Mouse (Mus musculus) MEL (cell line): Measurements from ENCODE around the gene Auts2.

ENCODE experiments used
- BHLHE40 ChIP-seq: IDR thresholded peaks from 2 replicates; pipeline ENCODE4 v1.6.1; 2012; ENCODE audit warnings: low read depth, mild to moderate bottlenecking, inconsistent platforms, low read length, improper control_type of control experiment, borderline replicate concordance
- CHD2 ChIP-seq: IDR thresholded peaks from 2 replicates; pipeline ENCODE4 v1.6.1; 2011; ENCODE audit warnings: low read length, improper control_type of control experiment
- CTCF ChIP-seq, 3 experiments: IDR thresholded peaks in 2 of 3; conservative IDR thresholded peaks in 1 of 3; 2 replicates each; pipeline ENCODE4 v1.5.1; 2011 to 2012; ENCODE audit warnings: low read length in 3 of 3, low read depth in 2 of 3, mild to moderate bottlenecking in 2 of 3, improper control_type of control experiment in 1 of 3, inconsistent platforms in 1 of 3, mixed read lengths in 1 of 3, moderate library complexity in 1 of 3; ENCODE audit not compliant: control insufficient read depth in 1 of 3, insufficient read depth in 1 of 3, poor library complexity in 1 of 3, severe bottlenecking in 1 of 3
- HCFC1 ChIP-seq: IDR thresholded peaks from 2 replicates; pipeline ENCODE4 v1.6.1; 2012; ENCODE audit warnings: low read depth, mild to moderate bottlenecking, inconsistent platforms, low read length, improper control_type of control experiment, moderate library complexity
- JUND ChIP-seq: IDR thresholded peaks from 2 replicates; pipeline ENCODE4 v1.6.1; 2011; ENCODE audit warnings: low read depth, mild to moderate bottlenecking, improper control_type of control experiment, low read length
- MAX ChIP-seq: IDR thresholded peaks from 2 replicates; pipeline ENCODE4 v1.6.1; 2011; ENCODE audit warnings: low read length, improper control_type of control experiment
- MAZ ChIP-seq: IDR thresholded peaks from 2 replicates; pipeline ENCODE4 v1.6.1; 2012; ENCODE audit warnings: low read depth, mild to moderate bottlenecking, inconsistent platforms, low read length, improper control_type of control experiment
- NRF1 ChIP-seq: IDR thresholded peaks from 2 replicates; pipeline ENCODE4 v1.6.1; 2014; ENCODE audit warnings: low read depth, mild to moderate bottlenecking, inconsistent platforms, low read length, improper control_type of control experiment, moderate library complexity; ENCODE audit not compliant: poor library complexity, insufficient read depth, severe bottlenecking
- POLR2AphosphoS2 ChIP-seq: IDR thresholded peaks from 2 replicates; pipeline ENCODE4 v1.6.1; 2011; ENCODE audit warnings: low read length, improper control_type of control experiment
- UBTF ChIP-seq: IDR thresholded peaks from 2 replicates; pipeline ENCODE4 v1.6.1; 2012; ENCODE audit warnings: low read depth, mild to moderate bottlenecking, inconsistent platforms, low read length, improper control_type of control experiment, moderate library complexity, borderline replicate concordance; ENCODE audit not compliant: insufficient read depth
- USF1 ChIP-seq: IDR thresholded peaks from 2 replicates; pipeline ENCODE4 v1.6.1; 2014; ENCODE audit warnings: low read depth, mild to moderate bottlenecking, inconsistent platforms, low read length, improper control_type of control experiment, moderate library complexity
- ZMIZ1 ChIP-seq: IDR thresholded peaks from 2 replicates; pipeline ENCODE4 v1.6.1; 2012; ENCODE audit warnings: low read depth, mild to moderate bottlenecking, inconsistent platforms, low read length, improper control_type of control experiment, moderate library complexity

DNA sequence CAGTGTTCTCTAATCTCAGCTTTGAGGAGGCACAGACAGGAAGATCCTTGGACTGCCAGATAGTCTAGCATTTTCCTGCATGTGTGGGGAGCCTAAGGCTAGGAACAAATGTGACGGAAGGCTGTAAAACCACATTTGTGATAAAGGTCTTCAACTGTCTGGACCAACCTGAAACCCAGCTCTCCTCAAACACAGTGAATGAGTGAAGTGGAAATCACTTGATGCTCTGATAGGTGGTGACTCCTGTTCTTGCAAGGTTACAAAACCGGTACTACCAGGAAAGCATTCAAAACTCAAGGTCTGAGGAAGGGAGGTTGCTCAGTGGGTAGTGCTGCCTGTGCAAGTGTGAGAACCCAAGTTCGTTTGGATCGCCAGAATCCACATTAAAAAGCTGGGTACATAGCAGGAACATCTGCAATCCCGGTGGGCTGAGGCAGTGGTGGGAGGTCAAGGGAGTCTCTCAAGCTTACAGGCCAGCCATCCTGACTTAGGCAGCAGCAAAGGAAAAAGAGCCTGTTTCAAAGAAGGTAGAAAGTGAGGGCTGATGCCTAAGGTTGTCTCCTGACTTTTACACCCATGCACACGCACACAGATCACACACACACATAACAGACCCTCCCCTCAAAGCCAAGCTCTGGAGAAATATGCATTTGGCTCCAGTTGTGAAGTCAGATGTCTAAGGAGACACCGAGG is 810.4 kb downstream of the Auts2 start:
- TF ChIP-seq JUND (no peak), CHD2 (no peak), CTCF (IDR thresholded peaks at IDR 0.05 in 2 of 3, conservative IDR thresholded peaks at IDR 0.05 in 1 of 3; ENCODE audit: control insufficient read depth in 1 of 3, insufficient read depth in 1 of 3, low read depth in 2 of 3, low read length in 3 of 3, poor library complexity in 1 of 3, severe bottlenecking in 1 of 3) (no peak), USF1 (no peak), HCFC1 (no peak), ZMIZ1 (no peak), UBTF (no peak), MAZ (no peak), POLR2AphosphoS2 (no peak), BHLHE40 (no peak), MAX (no peak), NRF1 (no peak)
